Mouse (Mus musculus) retina, postnatal 1 day (tissue): ENCODE results near the gene Gm21209.
"Not testable (repeated sequence)": the region's sequence is repeated elsewhere in the genome, so short reads cannot be mapped to it uniquely, and the experiment has no call there.

Source experiments
- DNase-seq: peaks from one replicate; pipeline ENCODE4 v3.0.0-alpha.2; 2012

Gm21209 gene

DNA sequence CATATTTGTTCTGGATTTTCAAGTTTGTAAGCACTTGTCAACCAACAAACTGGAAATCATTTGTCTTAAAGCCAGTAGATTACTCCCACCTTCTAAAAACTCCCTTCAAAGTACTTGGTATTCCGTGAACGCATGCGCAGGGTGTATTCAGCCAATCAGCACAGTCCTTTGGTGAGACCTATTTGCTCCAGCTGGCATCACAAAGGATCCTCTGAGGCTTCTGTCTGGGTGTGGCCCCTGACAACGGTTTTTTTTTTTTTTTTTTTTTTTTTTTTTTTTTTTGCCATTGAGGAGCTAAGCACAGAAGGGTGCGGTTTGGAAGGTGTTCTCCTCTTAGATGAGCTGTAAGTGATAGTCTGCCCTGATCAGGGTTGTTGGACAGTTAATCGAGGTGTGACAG is at the start of gene Gm21209:
TSS of gene Gm21209 (plus strand) at position 301 of the 400 bp plus-strand sequence.
- not testable (repeated sequence) for DNase-seq
